Mouse (Mus musculus) MEL (cell line): ENCODE results near the gene Prpf8. TPM values are rescaled to one million over a fixed set of nuclear protein-coding genes. Genes with fewer than 3 reads are reported as not detected.

Experiments
- DNase-seq: peaks from one replicate; pipeline ENCODE4 v3.0.0; 2011; ENCODE audit warnings: low read depth, low spot score
- H3K27ac ChIP-seq: 2 replicates; pipeline ENCODE4 v1.5.1; 2012; ENCODE audit warnings: low read depth, mild to moderate bottlenecking, control low read depth, low read length, moderate library complexity; ENCODE audit not compliant: control insufficient read depth
- H3K27me3 ChIP-seq, 2 experiments: fragments of 150-350 bp in 1 of 2; sonication (generic) in 1 of 2; 2 replicates each; pipeline ENCODE4 v1.6.1; 2012; ENCODE audit warnings: low read length in 2 of 2, mild to moderate bottlenecking in 2 of 2, improper control_type of control experiment in 1 of 2, moderate library complexity in 1 of 2; ENCODE audit not compliant: insufficient read depth in 2 of 2, control insufficient read depth in 1 of 2
- H3K36me3 ChIP-seq, 2 experiments: 2 replicates each; pipeline ENCODE4 v1.6.1; 2012 to 2014; ENCODE audit warnings: low read length in 2 of 2, improper control_type of control experiment in 1 of 2, inconsistent platforms in 1 of 2, mild to moderate bottlenecking in 1 of 2; ENCODE audit not compliant: insufficient read depth in 2 of 2, control insufficient read depth in 1 of 2
- H3K4me1 ChIP-seq, 2 experiments: fragments of 150-350 bp in 1 of 2; sonication (generic) in 1 of 2; 2 replicates each; pipeline ENCODE4 v1.6.1; 2012; ENCODE audit warnings: low read length in 2 of 2, improper control_type of control experiment in 1 of 2, mild to moderate bottlenecking in 1 of 2; ENCODE audit not compliant: insufficient read depth in 2 of 2, control insufficient read depth in 1 of 2
- H3K4me3 ChIP-seq, 2 experiments: fragments of 150-350 bp in 1 of 2; sonication (generic) in 1 of 2; 2 replicates each; pipeline ENCODE4 v1.5.1; 2012; ENCODE audit warnings: low read depth in 2 of 2, low read length in 2 of 2, mild to moderate bottlenecking in 2 of 2, moderate library complexity in 2 of 2, control low read depth in 1 of 2, improper control_type of control experiment in 1 of 2; ENCODE audit not compliant: control insufficient read depth in 1 of 2, insufficient read depth in 1 of 2
- H3K79me2 ChIP-seq: 2 replicates; pipeline ENCODE4 v1.6.1; 2012; ENCODE audit warnings: mild to moderate bottlenecking, low read length, moderate library complexity; ENCODE audit not compliant: control insufficient read depth, poor library complexity, insufficient read depth
- H3K9ac ChIP-seq: 2 replicates; pipeline ENCODE4 v1.6.1; 2012; ENCODE audit warnings: low read depth, mild to moderate bottlenecking, control low read depth, low read length, moderate library complexity; ENCODE audit not compliant: control insufficient read depth, poor library complexity, severe bottlenecking
- H3K9me3 ChIP-seq: fragments of 150-350 bp; sonication (generic); replicated peaks from 2 replicates; pipeline ENCODE4 v1.6.1; 2012; ENCODE audit warnings: mild to moderate bottlenecking, low read length, improper control_type of control experiment, moderate library complexity; ENCODE audit not compliant: insufficient read depth
- CHD1 ChIP-seq: IDR thresholded peaks from 2 replicates; pipeline ENCODE4 v1.6.1; 2012; ENCODE audit warnings: low read depth, mild to moderate bottlenecking, inconsistent platforms, low read length, improper control_type of control experiment
- CHD2 ChIP-seq: IDR thresholded peaks from 2 replicates; pipeline ENCODE4 v1.6.1; 2011; ENCODE audit warnings: low read length, improper control_type of control experiment
- CTCF ChIP-seq, 3 experiments: IDR thresholded peaks in 2 of 3; conservative IDR thresholded peaks in 1 of 3; 2 replicates each; pipeline ENCODE4 v1.5.1; 2011 to 2012; ENCODE audit warnings: low read length in 3 of 3, low read depth in 2 of 3, mild to moderate bottlenecking in 2 of 3, improper control_type of control experiment in 1 of 3, inconsistent platforms in 1 of 3, mixed read lengths in 1 of 3, moderate library complexity in 1 of 3; ENCODE audit not compliant: control insufficient read depth in 1 of 3, insufficient read depth in 1 of 3, poor library complexity in 1 of 3, severe bottlenecking in 1 of 3
- E2F4 ChIP-seq: IDR thresholded peaks from 2 replicates; pipeline ENCODE4 v1.6.1; 2011; ENCODE audit warnings: low read depth, low read length, improper control_type of control experiment, borderline replicate concordance
- ELF1 ChIP-seq: IDR thresholded peaks from 2 replicates; pipeline ENCODE4 v1.6.1; 2014; ENCODE audit warnings: low read depth, mild to moderate bottlenecking, inconsistent platforms, low read length, improper control_type of control experiment, moderate library complexity
- EP300 ChIP-seq, 2 experiments: IDR thresholded peaks; 2 replicates each; pipeline ENCODE4 v1.6.1; 2011; ENCODE audit warnings: improper control_type of control experiment in 2 of 2, low read length in 2 of 2, low read depth in 1 of 2, mild to moderate bottlenecking in 1 of 2
- ETS1 ChIP-seq: IDR thresholded peaks from 2 replicates; pipeline ENCODE4 v1.6.1; 2012; ENCODE audit warnings: low read depth, mild to moderate bottlenecking, inconsistent platforms, low read length, improper control_type of control experiment, moderate library complexity
- GABPA ChIP-seq: IDR thresholded peaks from 2 replicates; pipeline ENCODE4 v1.6.1; 2012; ENCODE audit warnings: low read depth, mild to moderate bottlenecking, inconsistent platforms, low read length, improper control_type of control experiment, moderate library complexity
- HCFC1 ChIP-seq: IDR thresholded peaks from 2 replicates; pipeline ENCODE4 v1.6.1; 2012; ENCODE audit warnings: low read depth, mild to moderate bottlenecking, inconsistent platforms, low read length, improper control_type of control experiment, moderate library complexity
- JUND ChIP-seq: IDR thresholded peaks from 2 replicates; pipeline ENCODE4 v1.6.1; 2011; ENCODE audit warnings: low read depth, mild to moderate bottlenecking, improper control_type of control experiment, low read length
- KAT2A ChIP-seq: conservative IDR thresholded peaks from 2 replicates; pipeline ENCODE4 v1.6.1; 2012; ENCODE audit warnings: low read depth, low read length, improper control_type of control experiment, inconsistent platforms
- MAFK ChIP-seq: IDR thresholded peaks from 2 replicates; pipeline ENCODE4 v1.6.1; 2011; ENCODE audit warnings: low read depth, mild to moderate bottlenecking, low read length, improper control_type of control experiment, borderline replicate concordance
- MAX ChIP-seq: IDR thresholded peaks from 2 replicates; pipeline ENCODE4 v1.6.1; 2011; ENCODE audit warnings: low read length, improper control_type of control experiment
- MAZ ChIP-seq: IDR thresholded peaks from 2 replicates; pipeline ENCODE4 v1.6.1; 2012; ENCODE audit warnings: low read depth, mild to moderate bottlenecking, inconsistent platforms, low read length, improper control_type of control experiment
- MEF2A ChIP-seq: IDR thresholded peaks from 2 replicates; pipeline ENCODE4 v1.6.1; 2014; ENCODE audit warnings: low read depth, mild to moderate bottlenecking, inconsistent platforms, low read length, improper control_type of control experiment; ENCODE audit not compliant: poor library complexity, insufficient replicate concordance, severe bottlenecking; ENCODE audit errors: extremely low read depth
- MXI1 ChIP-seq: IDR thresholded peaks from 2 replicates; pipeline ENCODE4 v1.6.1; 2011; ENCODE audit warnings: mild to moderate bottlenecking, low read depth, low read length, improper control_type of control experiment
- MYB ChIP-seq: IDR thresholded peaks from 2 replicates; pipeline ENCODE4 v1.6.1; 2011; ENCODE audit warnings: mild to moderate bottlenecking, low read depth, low read length, improper control_type of control experiment
- MYC ChIP-seq: IDR thresholded peaks from 2 replicates; pipeline ENCODE4 v1.6.1; 2011; ENCODE audit warnings: low read depth, mild to moderate bottlenecking, low read length, improper control_type of control experiment, moderate library complexity
- NELFE ChIP-seq: IDR thresholded peaks from 2 replicates; pipeline ENCODE4 v1.6.1; 2011; ENCODE audit warnings: low read depth, low read length, improper control_type of control experiment
- NRF1 ChIP-seq: IDR thresholded peaks from 2 replicates; pipeline ENCODE4 v1.6.1; 2014; ENCODE audit warnings: low read depth, mild to moderate bottlenecking, inconsistent platforms, low read length, improper control_type of control experiment, moderate library complexity; ENCODE audit not compliant: poor library complexity, insufficient read depth, severe bottlenecking
- POLR2A ChIP-seq, 2 experiments: IDR thresholded peaks; 2 replicates each; pipeline ENCODE4 v1.6.1; 2011 to 2012; ENCODE audit warnings: low read length in 2 of 2, mild to moderate bottlenecking in 2 of 2, control low read depth in 1 of 2, improper control_type of control experiment in 1 of 2, low read depth in 1 of 2, moderate library complexity in 1 of 2; ENCODE audit not compliant: control insufficient read depth in 1 of 2, insufficient read depth in 1 of 2, poor library complexity in 1 of 2
- POLR2AphosphoS2 ChIP-seq: IDR thresholded peaks from 2 replicates; pipeline ENCODE4 v1.6.1; 2011; ENCODE audit warnings: low read length, improper control_type of control experiment
- POLR2AphosphoS5 ChIP-seq: IDR thresholded peaks from 2 replicates; pipeline ENCODE4 v1.6.1; 2012; ENCODE audit warnings: low read depth, borderline replicate concordance, mild to moderate bottlenecking, inconsistent platforms, low read length, moderate library complexity, mixed read lengths
- RAD21 ChIP-seq: IDR thresholded peaks from 2 replicates; pipeline ENCODE4 v1.6.1; 2011; ENCODE audit warnings: mild to moderate bottlenecking, low read depth, low read length, improper control_type of control experiment
- RCOR1 ChIP-seq: IDR thresholded peaks from 2 replicates; pipeline ENCODE4 v1.6.1; 2012; ENCODE audit warnings: low read depth, mild to moderate bottlenecking, inconsistent platforms, low read length, improper control_type of control experiment
- SIN3A ChIP-seq: IDR thresholded peaks from 2 replicates; pipeline ENCODE4 v1.6.1; 2012; ENCODE audit warnings: low read length, improper control_type of control experiment, inconsistent platforms
- SMC3 ChIP-seq: IDR thresholded peaks from 2 replicates; pipeline ENCODE4 v1.6.1; 2011; ENCODE audit warnings: low read depth, low read length, improper control_type of control experiment
- TAL1 ChIP-seq: IDR thresholded peaks from 2 replicates; pipeline ENCODE4 v1.6.1; 2012; ENCODE audit warnings: mild to moderate bottlenecking, inconsistent platforms, low read length, moderate library complexity, mixed read lengths
- TBP ChIP-seq: IDR thresholded peaks from 2 replicates; pipeline ENCODE4 v1.8.0; 2011; ENCODE audit warnings: low read depth, low read length, improper control_type of control experiment
- UBTF ChIP-seq: IDR thresholded peaks from 2 replicates; pipeline ENCODE4 v1.6.1; 2012; ENCODE audit warnings: low read depth, mild to moderate bottlenecking, inconsistent platforms, low read length, improper control_type of control experiment, moderate library complexity, borderline replicate concordance; ENCODE audit not compliant: insufficient read depth
- USF1 ChIP-seq: IDR thresholded peaks from 2 replicates; pipeline ENCODE4 v1.6.1; 2014; ENCODE audit warnings: low read depth, mild to moderate bottlenecking, inconsistent platforms, low read length, improper control_type of control experiment, moderate library complexity
- USF2 ChIP-seq, 2 experiments: IDR thresholded peaks; 2 replicates each; pipeline ENCODE4 v1.6.1; 2011 to 2012; ENCODE audit warnings: improper control_type of control experiment in 2 of 2, low read length in 2 of 2, borderline replicate concordance in 1 of 2, inconsistent platforms in 1 of 2, low read depth in 1 of 2, mild to moderate bottlenecking in 1 of 2; ENCODE audit not compliant: insufficient read depth in 1 of 2
- ZKSCAN1 ChIP-seq: IDR thresholded peaks from 2 replicates; pipeline ENCODE4 v1.6.1; 2012; ENCODE audit warnings: low read depth, mild to moderate bottlenecking, inconsistent platforms, low read length, improper control_type of control experiment, moderate library complexity
- ZMIZ1 ChIP-seq: IDR thresholded peaks from 2 replicates; pipeline ENCODE4 v1.6.1; 2012; ENCODE audit warnings: low read depth, mild to moderate bottlenecking, inconsistent platforms, low read length, improper control_type of control experiment, moderate library complexity
- ZNF384 ChIP-seq: IDR thresholded peaks from 2 replicates; pipeline ENCODE4 v1.6.1; 2012; ENCODE audit warnings: low read depth, mild to moderate bottlenecking, inconsistent platforms, low read length, improper control_type of control experiment
- polyA plus RNA-seq, 2 experiments: library from polyadenylated mRNA; stranded (reverse) in 1 of 2; unstranded in 1 of 2; fragments of >175 nt in 1 of 2; fragments of >200 nt in 1 of 2; gene quantifications; 2 replicates each; pipeline versions ENCODE4 v1.2.1 to v1.2.4; 2012; ENCODE audit warnings: low replicate concordance in 2 of 2, low read depth in 1 of 2; ENCODE audit not compliant: insufficient read length in 2 of 2, insufficient read depth in 1 of 2, missing spikeins in 1 of 2
- total RNA-seq: library from RNA; depleted of rRNA; stranded (reverse); fragments of 300-350 nt; gene quantifications from 2 replicates; pipeline ENCODE4 v1.2.3, GENCODE M21; 2012

The Prpf8 gene
- total and polyA plus RNA-seq, 3 experiments: 214 to 644 (median 276) TPM

DNA sequence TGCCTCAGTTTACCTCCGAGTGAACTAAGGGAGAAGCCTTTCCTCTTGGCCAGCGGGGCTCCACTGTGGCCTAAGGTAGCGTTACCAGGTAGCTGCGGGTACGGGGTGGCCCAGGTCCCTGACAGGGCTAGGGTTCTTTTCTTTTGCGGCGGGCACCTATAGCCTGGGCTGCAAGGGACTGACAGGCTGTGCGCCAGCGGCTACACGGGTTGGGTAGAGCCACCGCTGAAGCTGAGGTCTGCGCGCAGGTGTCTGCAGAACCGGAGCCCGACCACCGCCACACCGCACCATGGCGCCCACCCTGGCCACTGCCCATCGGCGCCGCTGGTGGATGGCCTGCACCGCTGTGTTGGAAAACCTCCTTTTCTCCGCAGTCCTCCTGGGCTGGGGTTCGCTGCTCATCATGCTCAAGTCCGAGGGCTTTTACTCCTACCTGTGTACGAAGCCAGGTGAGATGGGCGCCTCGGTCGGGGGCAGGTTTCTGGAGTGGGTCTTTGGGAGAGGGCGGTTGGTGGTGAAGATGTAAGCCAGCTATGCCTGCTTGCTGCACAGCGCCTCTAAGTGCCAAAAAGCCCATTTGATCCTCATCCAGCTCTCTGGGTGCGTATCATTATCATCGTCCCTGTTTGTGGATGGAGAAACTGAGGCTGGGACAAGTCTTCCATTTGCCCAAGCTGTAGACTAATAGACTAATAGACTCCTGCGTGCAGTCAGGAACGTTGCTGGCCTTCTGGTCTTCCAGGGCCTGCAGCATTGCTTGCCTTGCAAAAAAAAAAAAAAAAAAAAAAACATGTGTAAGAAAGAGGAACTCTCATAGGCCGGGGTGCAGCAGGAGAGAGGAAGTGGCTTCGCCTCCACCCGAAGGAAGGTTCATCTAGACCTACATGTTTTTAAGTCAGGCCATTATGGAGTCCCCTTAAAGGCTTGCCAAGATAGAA lies 46.0 kb downstream of the Prpf8 start:
- H3K4me1 ChIP-seq: peaks cover 5 to 36% of the 10 kb centered on the region in 2 experiments
- peak; percentile 97 for DNase-seq
- H3K27me3 ChIP-seq: no peaks in the 10 kb centered on the region
- H3K4me3 ChIP-seq: peak overlapping the region; percentile 72 to 73
- H3K9ac ChIP-seq: peak overlapping the region; percentile 73
- H3K9me3 ChIP-seq: no peaks in the 10 kb centered on the region
- H3K79me2 ChIP-seq: peaks cover 10% of the 10 kb centered on the region
- H3K36me3 ChIP-seq: peaks cover 0 to 27% of the 10 kb centered on the region in 2 experiments; a peak in 2 of 4 replicates
- peak overlapping the region; percentile 89 for H3K27ac ChIP-seq
- TF ChIP-seq POLR2AphosphoS5: no peak; the same call in 1 of the 2 replicates
- TF ChIP-seq CHD2: no peak
- TF ChIP-seq MYC: peak; percentile 96
- peak; percentile 95 for TF ChIP-seq SIN3A
- no peak for TF ChIP-seq MYB
- TF ChIP-seq RCOR1: no peak
- no peak for TF ChIP-seq NRF1
- peak; percentile 64; the same call in 1 of the 2 replicates for TF ChIP-seq UBTF
- no peak for TF ChIP-seq KAT2A
- no peak for TF ChIP-seq JUND
- no peak for TF ChIP-seq USF1
- TF ChIP-seq RAD21: no peak
- peak; percentile 44; the same call in 1 of the 2 replicates for TF ChIP-seq ZKSCAN1
- TF ChIP-seq MEF2A: no peak
- peak; percentile 91 for TF ChIP-seq TBP
- no peak for TF ChIP-seq TAL1
- no peak for TF ChIP-seq GABPA
- TF ChIP-seq ELF1: peak; percentile 76; the same call in 1 of the 2 replicates
- TF ChIP-seq CTCF (IDR thresholded peaks at IDR 0.05 in 2 of 3, conservative IDR thresholded peaks at IDR 0.05 in 1 of 3; ENCODE audit: control insufficient read depth in 1 of 3, insufficient read depth in 1 of 3, low read depth in 2 of 3, low read length in 3 of 3, poor library complexity in 1 of 3, severe bottlenecking in 1 of 3): no peak
- peak; percentile 54 for TF ChIP-seq NELFE
- TF ChIP-seq ZMIZ1: peak; percentile 14; the same call in 1 of the 2 replicates
- peak; percentile 91 for TF ChIP-seq MAFK
- TF ChIP-seq MXI1: peak; percentile 92
- no peak; the same call in 1 of the 2 replicates for TF ChIP-seq CHD1
- no peak for TF ChIP-seq E2F4
- peak; percentile 93 for TF ChIP-seq ETS1
- TF ChIP-seq ZNF384: peak; percentile 100
- no peak for TF ChIP-seq POLR2AphosphoS2
- TF ChIP-seq POLR2A (IDR thresholded peaks at IDR 0.05; ENCODE audit: control insufficient read depth in 1 of 2, insufficient read depth in 1 of 2, low read depth in 1 of 2, low read length in 2 of 2, poor library complexity in 1 of 2): peak; percentile 38 to 77; a peak in 2 of 4 replicates
- TF ChIP-seq USF2 (IDR thresholded peaks at IDR 0.05; ENCODE audit: borderline replicate concordance in 1 of 2, insufficient read depth in 1 of 2, low read depth in 1 of 2, low read length in 2 of 2): no peak
- peak; percentile 81 for TF ChIP-seq MAX
- peak; percentile 18; the same call in 1 of the 2 replicates for TF ChIP-seq MAZ
- peak; percentile 76 for TF ChIP-seq HCFC1
- no peak for TF ChIP-seq SMC3
- TF ChIP-seq EP300 (IDR thresholded peaks at IDR 0.05; ENCODE audit: low read depth in 1 of 2, low read length in 2 of 2): peak in 1 of 2 experiments; percentile 8; a peak in 1 of 4 replicates
